Mouse (Mus musculus) olfactory bulb, adult 2 months (tissue): ENCODE measurements at regions not wholly inside any gene's neighbourhood (a gene's known extent, or its start where the extent isn't known, plus 50 kb on each side); places are given as distances from the start of the nearest gene placed in this dataset.
A peak's percentile ranks its signal among the peaks of the same experiment; 100 is the strongest.

Experiments
- H3K27ac ChIP-seq: fragments of 200-500 bp; 2 replicates; pipeline ENCODE4 v1.5.1; 2012; ENCODE audit warnings: low read depth, low read length; ENCODE audit not compliant: insufficient read depth
- H3K4me1 ChIP-seq: fragments of 200-500 bp; 2 replicates; pipeline ENCODE4 v1.6.1; 2012; ENCODE audit warnings: low read length; ENCODE audit not compliant: control insufficient read depth, insufficient read depth
- H3K4me3 ChIP-seq: fragments of 200-500 bp; 2 replicates; pipeline ENCODE4 v1.5.1; 2012; ENCODE audit warnings: mild to moderate bottlenecking, low read depth, low read length, moderate library complexity; ENCODE audit not compliant: insufficient read depth
- CTCF ChIP-seq: fragments of 200-500 bp; IDR thresholded peaks from 2 replicates; pipeline ENCODE4 v1.5.1; 2012; ENCODE audit warnings: low read depth, mild to moderate bottlenecking, low read length, moderate library complexity; ENCODE audit not compliant: insufficient read depth
- POLR2A ChIP-seq: fragments of 200-500 bp; IDR thresholded peaks from 2 replicates; pipeline ENCODE4 v1.6.1; 2012; ENCODE audit warnings: mild to moderate bottlenecking, low read depth, low read length, moderate library complexity; ENCODE audit not compliant: insufficient read depth
- WGBS: fragments of 180-500 bp; shearing (Covaris S2); methylation state at CpG from one replicate; pipeline ENCODE4 v1.1.7; 2018; 5-methylcytosine and 5-hydroxymethylcytosine counted together

DNA sequence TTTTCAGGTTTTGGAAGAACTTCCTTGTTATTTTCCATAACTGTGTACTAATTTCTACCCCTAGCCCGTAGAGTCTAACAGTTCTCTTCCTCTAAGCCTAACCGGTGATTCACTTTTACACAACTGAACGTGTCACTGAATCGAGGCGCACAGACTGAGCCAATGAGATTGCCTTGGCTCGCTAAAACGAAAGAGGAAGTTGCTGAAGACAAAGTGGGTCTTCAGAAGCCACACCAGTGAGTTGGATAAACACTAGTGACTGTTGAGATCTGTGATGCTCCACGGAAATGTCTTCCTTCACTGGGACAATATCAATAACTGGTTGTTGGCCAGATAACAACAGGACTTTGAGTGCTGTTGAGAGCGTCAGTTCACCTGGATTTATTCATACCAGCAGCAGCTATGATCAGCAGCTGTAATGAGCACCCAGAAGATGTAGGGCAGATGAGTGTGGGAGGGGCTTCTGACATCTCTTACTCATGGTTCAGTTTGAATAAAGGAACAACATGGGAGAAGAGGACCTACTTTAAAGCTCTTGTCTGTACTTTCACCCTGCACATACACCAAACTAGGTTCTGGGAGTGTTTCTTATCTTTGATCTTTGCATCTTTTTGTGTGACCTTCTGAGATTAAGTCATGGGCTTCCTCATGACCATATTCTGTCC is 75.3 kb upstream of the Igfbp7 start:
- H3K4me3 ChIP-seq, result no peak overlapping the region
- TF ChIP-seq POLR2A (no peak), CTCF (no peak)
- peaks cover 5% of the 10 kb centered on the region; the same call in 1 of the 2 replicates for H3K4me1 ChIP-seq
- H3K27ac ChIP-seq, result no peak overlapping the region
- WGBS, result 91% methylated on average over 9 of the region's 9 CpGs

DNA sequence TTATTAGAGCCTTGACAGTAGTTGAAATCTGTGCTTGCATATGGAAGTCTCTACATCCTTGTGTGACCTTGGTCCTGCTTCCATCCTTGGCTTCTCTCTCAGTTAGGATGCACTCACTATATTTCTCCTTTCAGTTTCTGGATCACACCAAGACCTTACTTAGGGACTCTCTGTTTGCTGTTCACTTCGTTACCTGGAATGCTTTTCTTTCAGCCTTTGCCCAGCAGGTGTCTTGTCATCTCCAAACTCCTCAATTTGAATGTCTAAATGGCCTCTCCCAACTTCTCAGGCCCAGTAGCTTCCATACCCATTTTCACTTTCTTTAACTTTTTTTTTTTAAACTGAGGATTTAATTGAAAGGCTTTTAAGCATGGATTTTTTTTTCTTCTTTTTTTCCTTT is 74.0 kb upstream of the Igfbp7 start:
- no peak overlapping the region for H3K27ac ChIP-seq
- TF ChIP-seq POLR2A (no peak), CTCF (no peak)
- no peak overlapping the region for H3K4me3 ChIP-seq
- 74% methylated on average over 1 of the region's 1 CpGs for WGBS
- H3K4me1 ChIP-seq, result no peaks in the 10 kb centered on the region

DNA sequence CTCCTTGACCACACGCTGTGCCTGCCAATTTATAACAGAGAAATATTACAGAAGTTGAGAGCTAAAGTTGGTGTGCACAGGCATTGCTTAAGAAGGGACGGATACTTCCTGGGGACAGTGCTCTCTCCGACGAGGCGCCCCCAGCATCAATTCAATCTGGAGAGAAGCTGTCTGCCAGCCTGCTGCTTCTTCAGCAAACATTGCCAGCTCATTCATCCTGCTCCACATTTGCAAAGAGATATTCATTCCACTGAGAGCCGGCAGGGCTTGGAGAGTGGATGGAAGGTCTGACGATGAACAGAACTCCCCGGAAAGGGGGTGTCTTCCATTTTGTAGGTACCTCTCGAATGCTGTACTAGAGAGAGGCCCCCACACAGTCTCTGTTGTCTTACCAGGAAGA is 70.0 kb upstream of the Igfbp7 start:
- Histone ChIP-seq H3K27ac (no peak overlapping the region), H3K4me3 (no peak overlapping the region), H3K4me1 (no peaks in the 10 kb centered on the region)
- no peak for TF ChIP-seq POLR2A
- TF ChIP-seq CTCF, result no peak
- WGBS, result 65% methylated on average over 9 of the region's 9 CpGs

DNA sequence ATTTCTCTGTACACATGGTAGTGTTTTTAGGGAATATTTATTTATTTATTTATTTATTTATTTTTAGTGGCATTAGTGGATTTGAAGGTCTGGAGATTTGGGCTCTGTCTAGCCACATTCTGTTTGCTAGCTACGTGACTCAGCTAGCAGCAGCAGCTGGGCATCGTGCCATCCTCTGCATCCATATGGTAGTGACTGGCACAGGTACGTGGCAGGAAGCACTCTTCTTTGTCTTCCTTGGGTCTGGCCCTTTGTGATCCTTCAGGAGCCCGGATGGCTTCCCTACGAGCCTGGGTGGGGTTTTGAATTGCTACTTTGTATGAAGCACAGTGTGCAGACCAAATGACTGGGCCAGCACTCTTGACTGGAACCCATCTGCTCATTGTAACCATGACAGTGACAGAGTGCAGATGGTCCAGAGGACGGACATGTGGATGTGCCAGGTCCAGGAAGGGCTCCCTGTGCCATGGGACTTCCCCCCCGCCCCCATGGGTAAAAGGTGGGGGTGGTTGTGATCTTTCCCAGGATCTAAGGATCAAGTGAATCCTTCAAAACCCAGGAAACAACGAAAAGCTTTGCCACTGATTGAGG is 66.2 kb upstream of the Igfbp7 start:
- Histone ChIP-seq H3K27ac (no peak overlapping the region), H3K4me3 (no peak overlapping the region), H3K4me1 (no peaks in the 10 kb centered on the region)
- TF ChIP-seq CTCF, result no peak
- no peak for TF ChIP-seq POLR2A
- WGBS, result 82% methylated on average over 8 of the region's 8 CpGs

DNA sequence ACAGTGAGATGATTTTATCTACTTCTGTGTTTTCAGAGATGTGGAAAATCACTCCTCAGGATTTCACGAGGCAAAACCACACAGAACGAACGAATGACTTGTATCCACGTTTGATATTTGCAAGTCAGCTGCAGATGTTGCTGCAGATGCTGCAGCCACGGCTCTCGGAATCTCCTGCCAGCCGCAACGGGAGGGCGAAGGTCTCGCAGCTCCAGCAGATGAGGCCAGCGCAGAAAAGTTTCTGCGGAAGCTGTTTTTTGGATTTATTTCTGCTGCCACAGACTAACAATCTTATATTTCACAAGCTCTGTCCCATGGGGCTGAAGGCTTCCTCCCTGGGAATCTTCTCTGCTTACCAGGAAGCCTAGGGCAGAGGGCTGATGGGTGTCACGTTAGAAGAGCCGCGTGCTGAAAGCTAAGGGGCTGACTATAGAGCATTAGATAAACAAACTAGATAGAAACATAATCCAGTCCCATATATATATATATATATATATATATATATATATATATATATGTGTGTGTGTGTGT is 61.5 kb upstream of the Igfbp7 start:
- Histone ChIP-seq H3K4me3 (no peak overlapping the region), H3K27ac (no peak overlapping the region), H3K4me1 (no peaks in the 10 kb centered on the region)
- TF ChIP-seq CTCF, result no peak
- TF ChIP-seq POLR2A, result no peak
- 82% methylated on average over 15 of the region's 15 CpGs for WGBS

DNA sequence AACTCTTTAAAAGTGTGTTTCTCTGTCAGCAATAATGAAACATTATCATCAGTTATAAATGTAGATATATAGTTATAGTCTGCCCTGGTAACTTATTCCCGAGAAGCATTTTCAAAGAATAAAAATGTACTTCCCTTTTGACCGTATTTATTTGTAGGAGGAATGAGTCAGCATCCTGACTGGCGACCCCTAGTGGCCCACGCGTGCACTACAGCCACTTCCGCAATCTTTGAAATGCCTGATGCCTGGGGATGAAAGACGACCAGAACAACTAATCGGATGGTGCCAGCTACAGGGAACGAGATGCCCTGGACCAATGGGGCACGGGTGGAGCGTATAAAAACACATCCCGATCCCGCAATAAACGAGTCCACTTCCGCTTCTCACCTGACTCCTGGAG is 60.6 kb upstream of the Igfbp7 start:
- no peaks in the 10 kb centered on the region for H3K4me1 ChIP-seq
- 68% methylated on average over 15 of the region's 15 CpGs for WGBS
- 0 out of 2 replicates have a peak, but pooled peaks have one; percentile 26 for TF ChIP-seq CTCF
- TF ChIP-seq POLR2A, result no peak
- H3K4me3 ChIP-seq, result no peak overlapping the region
- H3K27ac ChIP-seq, result no peak overlapping the region

DNA sequence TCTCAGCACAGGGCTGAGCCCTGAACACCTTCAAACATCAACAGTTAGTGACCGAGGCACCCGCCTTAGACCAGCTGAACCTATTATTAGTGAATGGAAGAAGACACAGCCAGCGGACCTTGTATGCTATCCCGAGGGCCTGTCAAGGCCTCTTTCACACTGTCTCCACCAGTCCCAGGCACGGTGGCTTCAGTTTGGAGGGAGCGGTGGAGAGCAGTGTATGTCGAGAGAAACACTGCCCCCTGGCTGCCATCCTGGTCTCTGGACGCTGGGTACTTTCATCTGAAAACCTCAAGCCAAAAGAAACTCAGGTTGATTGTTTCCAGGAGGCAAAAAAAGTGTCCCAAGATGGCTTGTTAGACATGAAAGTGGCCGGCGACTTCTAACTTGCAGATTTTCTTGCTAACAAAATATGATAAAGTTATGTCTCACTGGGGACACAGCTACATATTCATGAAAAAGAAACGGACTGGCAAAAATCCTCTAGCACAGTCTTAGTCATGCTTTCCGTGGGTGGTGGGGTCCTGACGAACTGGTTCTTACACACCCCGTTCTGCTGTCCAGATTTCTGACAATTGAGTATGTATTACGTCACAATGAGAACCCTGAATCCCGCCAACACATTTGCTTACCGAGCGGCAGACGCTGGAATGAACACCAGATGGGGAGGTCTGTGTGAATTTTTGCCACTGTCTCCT is 57.2 kb upstream of the Igfbp7 start:
- no peak overlapping the region for H3K4me3 ChIP-seq
- 63% methylated on average over 19 of the region's 19 CpGs for WGBS
- H3K27ac ChIP-seq, result no peak overlapping the region
- TF ChIP-seq POLR2A (no peak), CTCF (peak; percentile 45)
- no peaks in the 10 kb centered on the region for H3K4me1 ChIP-seq

DNA sequence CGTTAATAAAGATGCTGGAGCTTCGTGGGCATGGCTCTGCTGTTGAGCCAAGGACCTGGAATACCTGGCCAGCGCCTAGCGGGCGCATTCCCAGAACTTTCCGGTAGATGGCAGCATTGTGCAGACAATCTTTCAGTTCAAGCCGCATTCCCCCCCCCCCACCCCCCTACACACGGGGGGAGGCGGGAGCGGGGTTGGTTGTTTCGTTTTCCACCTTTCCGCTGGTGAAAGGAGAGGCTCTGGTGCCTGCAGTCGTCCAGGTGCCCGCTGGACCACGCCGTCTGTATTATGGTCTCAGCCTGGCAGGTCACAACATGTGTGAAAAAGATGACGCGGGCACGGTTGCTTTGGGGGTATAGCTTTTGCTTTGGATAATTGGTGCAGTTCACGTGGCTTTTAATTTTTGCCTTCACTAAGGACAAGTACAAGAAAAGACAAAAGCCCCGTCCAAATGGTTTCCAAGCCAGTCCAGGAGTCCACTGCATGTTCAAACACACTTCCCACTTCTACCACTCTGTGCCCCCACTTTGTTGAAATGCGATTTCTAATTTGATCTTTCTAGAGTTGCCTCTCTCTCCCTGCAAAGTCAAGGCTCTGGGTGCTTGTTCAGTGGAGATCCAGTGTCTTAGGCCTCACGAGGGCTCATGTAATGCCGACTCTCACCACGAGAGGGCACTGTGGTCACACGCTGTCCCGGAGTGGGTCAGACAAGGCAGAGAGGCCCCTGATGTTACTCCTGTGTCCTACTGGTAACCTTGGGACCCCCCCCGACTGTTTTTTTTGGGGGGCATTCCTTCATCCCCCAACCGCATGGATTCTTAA is 52.3 kb upstream of the Igfbp7 start:
- Histone ChIP-seq H3K4me1 (no peaks in the 10 kb centered on the region), H3K27ac (peak overlapping the region; percentile 80), H3K4me3 (peak overlapping the region; percentile 77)
- TF ChIP-seq POLR2A (no peak; the same call in 1 of the 2 replicates), CTCF (peak; percentile 97)
- under 1% methylated on average over 29 of the region's 29 CpGs for WGBS
